In the genomic region with DNA sequence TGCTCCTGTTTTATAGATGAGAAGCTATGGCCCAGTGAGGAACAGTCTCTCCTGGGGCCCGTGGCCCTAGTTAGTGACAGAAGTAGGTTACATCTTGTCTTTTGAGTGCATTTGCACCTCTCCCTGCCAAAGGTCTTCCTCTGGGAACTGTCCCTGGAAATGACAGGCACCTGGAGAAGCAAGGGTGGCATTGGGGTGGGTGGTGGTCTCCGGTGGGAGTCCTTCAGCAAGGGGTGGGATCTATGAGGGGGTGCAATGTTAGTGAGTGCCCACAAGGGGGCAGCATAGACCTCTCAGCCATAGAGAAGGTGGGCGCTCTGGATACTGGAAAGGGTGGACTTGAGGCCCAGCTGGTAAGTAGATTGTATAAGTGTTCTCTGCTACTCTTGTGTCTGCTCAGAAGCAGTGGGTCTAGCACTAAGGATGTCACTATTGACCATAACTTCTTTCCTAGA, we compare ENCODE assay signal across 10 mouse cellular contexts. TPM values are rescaled to one million over a fixed set of nuclear protein-coding genes. Genes with fewer than 3 reads are reported as not detected.
DNase-seq lines count a peak whose midpoint lies in the region; ATAC-seq and TF ChIP-seq lines count a peak whose summit lies in the region.
"Had no signal": no experiment of that assay in that cellular context is flagged by ENCODE, and none has a peak within 500 bp of the region (broad histone marks: within the 10 kb centered on the region; RNA-seq: fewer than 3 reads in every experiment).

No protein-coding gene starts in this region.

- peak; percentile 92 for TF ChIP-seq CTCF in lung, embryonic 14.5 days (IDR thresholded peaks at IDR 0.05; ENCODE audit: low read depth)

- peaks cover 26% of the 10 kb centered on the region for H3K4me1 ChIP-seq in heart, embryonic 10.5 days
- peaks cover 30% of the 10 kb centered on the region for H3K4me1 ChIP-seq in forebrain, embryonic 13.5 days
- peaks cover 5% of the 10 kb centered on the region; the same call in 1 of the 2 replicates for H3K4me1 ChIP-seq in lung, embryonic 14.5 days (ENCODE audit: insufficient read depth)

- H3K27ac ChIP-seq in heart, embryonic 10.5 days = no peak overlapping the region
- peak overlapping the region; percentile 80; the same call in 1 of the 2 replicates for H3K27ac ChIP-seq in forebrain, embryonic 13.5 days
- H3K27ac ChIP-seq in lung, embryonic 14.5 days (ENCODE audit: low read depth) = no peak overlapping the region

- no peak overlapping the region for H3K4me3 ChIP-seq in heart, embryonic 10.5 days
- H3K4me3 ChIP-seq in forebrain, embryonic 13.5 days = no peak overlapping the region
- H3K4me3 ChIP-seq in lung, embryonic 14.5 days (ENCODE audit: low read depth, low read length) = no peak overlapping the region

- WGBS in heart, embryonic 10.5 days = 72% methylated on average over 3 of the region's 3 CpGs
- WGBS in forebrain, embryonic 13.5 days = 61% methylated on average over 3 of the region's 3 CpGs
- 55% methylated on average over 3 of the region's 3 CpGs for whole genome bisulfite sequencing in lung, embryonic 14.5 days

- intact Hi-C loops in heart, postnatal 14 days (cut with DNase I) = loop anchor here (5.0 kb wide), 1 partner anchor 331 kb away; no protein-coding TSS in a partner anchor

- H3K27me3 ChIP-seq in heart, embryonic 10.5 days (ENCODE audit: insufficient read depth, poor library complexity, severe bottlenecking) = peaks cover 26% of the 10 kb centered on the region; the same call in 1 of the 2 replicates
- H3K27me3 ChIP-seq in forebrain, embryonic 13.5 days = no peaks in the 10 kb centered on the region
- no peaks in the 10 kb centered on the region for H3K27me3 ChIP-seq in lung, embryonic 14.5 days (ENCODE audit: insufficient read depth, low read length)

- no peak overlapping the region for H3K9ac ChIP-seq in forebrain, embryonic 13.5 days
- H3K9ac ChIP-seq in lung, embryonic 14.5 days = no peak overlapping the region

- DNase-seq in heart, postnatal 14 days = peak; percentile 27 to 33
- no peak for DNase-seq in heart, embryonic 10.5 days (ENCODE audit: low spot score)
- DNase-seq in A20 (ENCODE audit: low read depth, low spot score) = peak; percentile 52
- DNase-seq in T-cell, adult 2 months (ENCODE audit: low spot score) = peak; percentile 26
- peak; percentile 73 for DNase-seq in lung, embryonic 14.5 days
- DNase-seq in retina, postnatal 1 day = peak; percentile 80
- no peak for DNase-seq in urinary bladder, postnatal 36 days (ENCODE audit: low spot score in 2 of 2)

- H3K9me3 ChIP-seq in heart, embryonic 10.5 days = peaks cover 6% of the 10 kb centered on the region
- 0 out of 2 replicates have a peak, but pooled peaks cover 6% of the 10 kb centered on the region for H3K9me3 ChIP-seq in forebrain, embryonic 13.5 days (replicated peaks)
- H3K9me3 ChIP-seq in lung, embryonic 14.5 days (ENCODE audit: low read depth, low read length) = no peaks in the 10 kb centered on the region

- H3K36me3 ChIP-seq in heart, embryonic 10.5 days = 0 out of 2 replicates have a peak, but pooled peaks cover 5% of the 10 kb centered on the region
- peaks cover 33% of the 10 kb centered on the region for H3K36me3 ChIP-seq in forebrain, embryonic 13.5 days (ENCODE audit: poor library complexity, severe bottlenecking)
- no peaks in the 10 kb centered on the region; the same call in 1 of the 2 replicates for H3K36me3 ChIP-seq in lung, embryonic 14.5 days (ENCODE audit: insufficient read depth)

- peak; percentile 42; the same call in 1 of the 2 replicates for ATAC-seq in forebrain, embryonic 13.5 days
- ATAC-seq in lung, embryonic 14.5 days (ENCODE audit: insufficient read depth) = no peak

- no peak overlapping the region for H3K4me2 ChIP-seq in forebrain, embryonic 13.5 days
- no peak overlapping the region for H3K4me2 ChIP-seq in lung, embryonic 14.5 days

RNA-seq across cellular contexts. Expression of gene Lactbl1, which starts 29.0 kb away (rescaled TPM):
- not detected for total RNA-seq in heart, postnatal 14 days (2021)
- polyA plus RNA-seq in heart, embryonic 10.5 days (2016; fragmentation: Nextera tagmentation; extraction: Ambion mirVana) = not detected in 2 replicates
- polyA plus RNA-seq in forebrain, embryonic 13.5 days (2015; fragmentation: Nextera tagmentation; extraction: Ambion mirVana) = not detected in 2 replicates
- polyA plus RNA-seq in lung, embryonic 14.5 days (2014; fragmentation: Nextera tagmentation; extraction: Ambion mirVana) = not detected in 2 replicates
- polyA plus RNA-seq: stomach, embryonic 16.5 days had no signal

RNA-seq across cellular contexts. Expression of gene Tex46, which starts 41.1 kb away (rescaled TPM):
- total RNA-seq in heart, postnatal 14 days (2021) = not detected
- polyA plus RNA-seq in heart, embryonic 10.5 days (2016; fragmentation: Nextera tagmentation; extraction: Ambion mirVana) = not detected in 2 replicates
- polyA plus RNA-seq in forebrain, embryonic 13.5 days (2015; fragmentation: Nextera tagmentation; extraction: Ambion mirVana) = not detected in 2 replicates
- not detected in 2 replicates for polyA plus RNA-seq in lung, embryonic 14.5 days (2014; fragmentation: Nextera tagmentation; extraction: Ambion mirVana)
- total RNA-seq: left cerebral cortex, postnatal 14 days had no signal
- polyA plus RNA-seq: stomach, embryonic 16.5 days had no signal

RNA-seq across cellular contexts. Expression of gene Kdm1a, which starts 48.9 kb away (rescaled TPM):
- 10 to 100 TPM; 33.5 to 37.6 TPM for total RNA-seq in heart, postnatal 14 days (2021)
- polyA plus RNA-seq in heart, embryonic 10.5 days (2016; fragmentation: Nextera tagmentation; extraction: Ambion mirVana) = 31.5 and 50.1 TPM in 2 replicates
- 83.3 and 88.3 TPM in 2 replicates for polyA plus RNA-seq in forebrain, embryonic 13.5 days (2015; fragmentation: Nextera tagmentation; extraction: Ambion mirVana)
- 56.5 and 58.8 TPM in 2 replicates for polyA plus RNA-seq in lung, embryonic 14.5 days (2014; fragmentation: Nextera tagmentation; extraction: Ambion mirVana)

Comparison
In these comparisons a context has a peak if more than half of its experiments do, and no peak if none do; other contexts are left out.
1. DNase-seq: peak in heart, postnatal 14 days (2 of 2), A20 (single experiment), T-cell, adult 2 months (single experiment), lung, embryonic 14.5 days (single experiment) and retina, postnatal 1 day (single experiment); none in heart, embryonic 10.5 days (single experiment) and urinary bladder, postnatal 36 days (0 of 2).